Mouse (Mus musculus): ENCODE results near the gene Arhgef15.

- TF ChIP-seq CTCF (IDR thresholded peaks at IDR 0.05; ENCODE audit: low read depth, low read length) (no peak), POLR2A (IDR thresholded peaks at IDR 0.05; ENCODE audit: borderline replicate concordance, low read depth, low read length) (no peak)
These were observed 50.9 kb downstream of the Arhgef15 start for GRCm38 (mm10) chr11:68906461-68906790.
